Mouse (Mus musculus) brown adipose tissue, adult 24 weeks (tissue): ENCODE measurements around the gene Dpf3. TPM values are rescaled to one million over a fixed set of nuclear protein-coding genes. Genes with fewer than 3 reads are reported as not detected.

ENCODE experiments used
- H3K27ac ChIP-seq: fragments of 200-500 bp; replicated peaks from 2 replicates; pipeline ENCODE4 v1.5.1; 2012; ENCODE audit warnings: low read depth, mild to moderate bottlenecking, low read length
- H3K4me1 ChIP-seq: fragments of 200-500 bp; 2 replicates; pipeline ENCODE4 v1.6.1; 2012; ENCODE audit warnings: low read length, mixed read lengths; ENCODE audit not compliant: control insufficient read depth, insufficient read depth, insufficient read length
- H3K4me3 ChIP-seq: fragments of 200-500 bp; 2 replicates; pipeline ENCODE4 v1.5.1; 2012; ENCODE audit warnings: low read depth, mild to moderate bottlenecking, low read length, moderate library complexity; ENCODE audit not compliant: insufficient read depth
- polyA plus RNA-seq: library from polyadenylated mRNA; stranded (reverse); fragments of >200 nt; gene quantifications from 2 replicates; pipeline ENCODE4 v1.2.4, GENCODE M21; 2012; ENCODE audit not compliant: missing spikeins, insufficient read depth, insufficient read length

Gene Dpf3
- polyA plus RNA-seq, 1 experiment = 5.8 TPM

DNA sequence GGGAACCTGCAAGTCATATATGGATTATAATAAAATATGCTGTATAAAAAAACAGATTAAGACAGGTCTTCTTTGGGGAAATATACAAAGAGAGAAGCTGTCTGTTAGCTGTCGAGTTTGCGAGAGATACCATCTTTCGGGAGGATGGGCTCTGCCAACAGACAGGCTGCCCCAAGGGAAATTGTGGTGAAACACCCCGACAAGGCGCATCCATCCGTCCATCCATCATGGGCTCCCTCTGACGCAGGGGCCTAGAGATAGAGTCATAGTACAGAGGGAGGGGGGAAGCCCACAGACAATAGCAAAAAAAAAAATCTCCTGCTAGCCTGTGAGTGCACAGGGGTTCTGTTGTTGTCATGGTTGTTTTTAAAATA is 149.8 kb downstream of the Dpf3 start:
- no peak overlapping the region for H3K27ac ChIP-seq
- H3K4me1 ChIP-seq = peaks cover 9% of the 10 kb centered on the region; the same call in 1 of the 2 replicates
- H3K4me3 ChIP-seq = no peak overlapping the region

GRCm38 (mm10) chr12:83337077-83337775 is 150.3 kb downstream of the Dpf3 start:
- Histone ChIP-seq H3K4me3 (no peak overlapping the region), H3K27ac (no peak overlapping the region), H3K4me1 (peaks cover 5% of the 10 kb centered on the region; the same call in 1 of the 2 replicates)

DNA sequence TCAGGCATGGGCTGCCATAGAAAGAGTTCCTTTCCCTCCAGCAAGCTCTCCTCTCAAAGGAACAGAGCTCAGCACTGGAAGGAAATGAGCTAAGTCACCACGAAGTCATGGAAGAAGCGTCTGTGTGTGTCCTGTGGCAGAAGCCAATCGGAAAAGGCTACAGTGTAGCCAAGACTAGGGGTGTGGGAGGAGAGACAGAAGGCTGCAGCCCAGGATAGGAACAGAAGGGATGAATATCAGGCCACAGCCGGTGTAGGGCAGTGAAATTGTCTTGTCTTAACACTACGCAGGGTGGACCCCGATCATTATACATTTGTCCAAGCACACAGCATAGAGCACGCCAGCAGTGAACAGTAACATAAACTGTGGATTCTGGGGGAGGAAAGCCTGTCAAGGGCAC is 157.5 kb downstream of the Dpf3 start:
- Histone ChIP-seq H3K4me1 (0 out of 2 replicates have a peak, but pooled peaks cover 4% of the 10 kb centered on the region), H3K27ac (no peak overlapping the region), H3K4me3 (no peak overlapping the region)

DNA sequence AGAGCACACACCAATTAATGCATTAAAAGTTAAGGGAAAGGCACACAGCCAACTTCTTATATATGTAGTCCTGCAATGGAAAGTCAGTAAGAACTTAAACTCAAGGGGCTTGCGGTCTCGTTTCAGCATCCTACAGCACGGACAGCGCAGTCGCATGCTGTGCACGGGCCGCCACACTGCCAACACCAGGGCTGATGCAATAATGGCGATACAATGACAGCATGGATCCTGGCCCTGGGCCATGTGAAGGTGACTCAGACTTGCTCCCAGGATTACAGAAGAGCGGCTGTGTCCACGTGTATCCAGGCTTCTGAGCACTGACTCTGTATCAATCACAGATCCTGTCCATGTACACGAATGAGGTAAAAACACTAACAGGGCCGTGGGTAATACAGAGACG is 158.6 kb downstream of the Dpf3 start:
- Histone ChIP-seq H3K4me1 (0 out of 2 replicates have a peak, but pooled peaks cover 4% of the 10 kb centered on the region), H3K27ac (no peak overlapping the region), H3K4me3 (no peak overlapping the region)

DNA sequence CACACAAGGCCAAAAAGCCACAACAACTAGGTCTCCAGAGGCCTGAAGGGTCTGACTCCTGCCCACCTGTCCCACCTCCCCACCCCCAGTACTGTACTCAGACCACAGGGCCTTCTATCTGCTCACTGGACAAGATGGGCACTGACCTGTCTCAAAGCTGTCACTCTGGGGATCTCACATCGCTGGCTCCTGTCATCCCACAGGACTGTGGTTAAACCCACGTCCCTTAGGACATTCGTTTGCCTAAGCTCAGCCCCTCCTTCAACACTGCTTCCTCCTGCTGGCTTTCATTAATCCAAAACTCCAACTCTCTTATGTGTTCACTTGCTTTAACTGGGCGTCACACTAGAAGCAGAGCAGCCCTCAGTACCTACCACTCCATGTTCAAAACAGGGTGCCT is 159.0 kb downstream of the Dpf3 start:
- no peak overlapping the region for H3K4me3 ChIP-seq
- H3K27ac ChIP-seq = no peak overlapping the region

GRCm38 (mm10) chr12:83327451-83327850 is 160.1 kb downstream of the Dpf3 start:
- H3K4me3 ChIP-seq = no peak overlapping the region
- H3K27ac ChIP-seq = no peak overlapping the region
- H3K4me1 ChIP-seq = 0 out of 2 replicates have a peak, but pooled peaks cover 4% of the 10 kb centered on the region

More for the DNA sequence above, 159.0 kb downstream of the Dpf3 start:
- H3K4me1 ChIP-seq = 0 out of 2 replicates have a peak, but pooled peaks cover 4% of the 10 kb centered on the region

GRCm38 (mm10) chr12:83320725-83321124 is 166.8 kb downstream of the Dpf3 start:
- no peaks in the 10 kb centered on the region for H3K4me1 ChIP-seq
- no peak overlapping the region for H3K27ac ChIP-seq
- no peak overlapping the region for H3K4me3 ChIP-seq

- H3K4me1 ChIP-seq = no peaks in the 10 kb centered on the region
- no peak overlapping the region for H3K27ac ChIP-seq
- no peak overlapping the region for H3K4me3 ChIP-seq
Measured at GRCm38 (mm10) chr12:83317646-83318443, 169.7 kb downstream of the Dpf3 start.

- Histone ChIP-seq H3K4me1 (no peaks in the 10 kb centered on the region), H3K27ac (no peak overlapping the region), H3K4me3 (no peak overlapping the region)
Measured at GRCm38 (mm10) chr12:83314666-83315065, 172.8 kb downstream of the Dpf3 start.

- no peak overlapping the region for H3K27ac ChIP-seq
- no peaks in the 10 kb centered on the region for H3K4me1 ChIP-seq
- no peak overlapping the region for H3K4me3 ChIP-seq
Measured at GRCm38 (mm10) chr12:83312818-83313217, 174.7 kb downstream of the Dpf3 start.

DNA sequence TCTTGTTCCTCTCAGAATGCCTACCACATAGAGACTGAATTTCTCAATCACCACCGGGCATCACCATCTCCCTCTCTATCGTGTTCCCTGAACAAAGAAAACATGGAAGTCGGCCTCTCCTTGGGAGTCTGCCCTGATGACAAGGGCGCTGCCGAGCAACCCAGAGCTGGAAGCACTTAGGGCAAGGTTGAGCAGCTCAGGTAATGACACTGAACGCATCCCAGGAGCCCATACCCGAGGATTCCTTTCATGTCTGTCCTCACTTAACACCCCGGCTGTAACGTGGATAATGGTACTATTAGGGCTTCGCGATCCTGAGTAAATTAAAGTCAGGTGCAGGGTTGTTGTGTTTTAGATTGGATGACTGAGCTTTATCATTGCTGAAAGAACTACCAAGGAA is 176.9 kb downstream of the Dpf3 start:
- Histone ChIP-seq H3K27ac (no peak overlapping the region), H3K4me1 (no peaks in the 10 kb centered on the region), H3K4me3 (no peak overlapping the region)

DNA sequence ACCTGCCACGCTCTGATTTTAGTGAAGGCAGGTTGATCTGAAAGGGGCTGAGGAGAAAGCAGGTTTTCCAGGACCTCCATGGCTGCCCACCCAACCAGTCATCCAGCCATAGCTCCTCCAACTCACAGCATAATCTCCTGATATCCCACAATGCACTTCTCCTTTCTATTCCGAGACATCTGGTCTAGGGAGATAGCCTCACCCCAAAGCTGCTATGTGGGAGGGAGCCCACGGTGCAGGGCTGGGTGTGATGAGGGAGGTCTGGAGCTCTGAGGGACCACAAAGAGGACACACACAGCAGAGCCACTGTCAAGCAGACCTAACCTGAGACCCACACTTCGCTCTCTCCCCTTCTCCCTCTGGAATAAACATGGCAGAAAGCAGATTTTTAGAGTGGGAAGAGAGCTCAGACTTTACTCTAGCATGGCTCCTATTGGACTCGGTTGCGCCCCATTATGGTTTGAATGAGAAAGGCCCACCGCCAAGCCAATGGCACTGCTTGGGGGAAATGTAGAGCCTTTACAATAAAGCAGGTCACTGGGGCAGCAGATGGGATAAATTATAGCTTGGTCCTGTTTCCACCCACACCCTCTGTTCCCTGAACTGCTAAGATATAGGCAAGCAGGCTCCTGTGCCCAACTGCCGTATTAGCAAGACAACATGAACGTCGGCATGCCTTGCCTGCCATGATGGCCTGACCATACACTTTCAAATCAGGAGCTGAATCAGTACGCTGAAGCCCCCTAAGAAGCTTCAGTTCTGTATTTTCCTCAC is 178.3 kb downstream of the Dpf3 start:
- Histone ChIP-seq H3K4me3 (no peak overlapping the region), H3K4me1 (no peaks in the 10 kb centered on the region), H3K27ac (no peak overlapping the region)

DNA sequence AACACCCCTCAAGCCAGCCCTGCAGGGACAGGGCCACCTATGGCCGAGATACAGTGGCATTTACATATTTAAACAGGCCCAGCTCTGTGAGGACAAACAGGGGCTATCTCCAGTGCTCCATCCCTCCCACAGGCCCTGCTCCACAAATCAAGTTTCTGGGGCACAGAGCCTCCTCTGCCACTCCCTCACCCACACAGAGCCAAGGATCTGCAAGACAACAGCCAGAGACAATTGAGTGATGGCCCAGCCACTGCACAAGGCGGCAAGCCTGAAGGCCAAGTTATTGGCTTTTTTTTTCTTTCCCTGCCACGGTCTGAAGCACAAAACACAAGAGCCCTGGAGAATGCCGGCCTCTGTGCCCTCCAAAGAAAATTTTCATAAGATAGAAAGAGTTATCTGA is 178.9 kb downstream of the Dpf3 start:
- no peaks in the 10 kb centered on the region for H3K4me1 ChIP-seq
- H3K4me3 ChIP-seq = no peak overlapping the region
- no peak overlapping the region for H3K27ac ChIP-seq

DNA sequence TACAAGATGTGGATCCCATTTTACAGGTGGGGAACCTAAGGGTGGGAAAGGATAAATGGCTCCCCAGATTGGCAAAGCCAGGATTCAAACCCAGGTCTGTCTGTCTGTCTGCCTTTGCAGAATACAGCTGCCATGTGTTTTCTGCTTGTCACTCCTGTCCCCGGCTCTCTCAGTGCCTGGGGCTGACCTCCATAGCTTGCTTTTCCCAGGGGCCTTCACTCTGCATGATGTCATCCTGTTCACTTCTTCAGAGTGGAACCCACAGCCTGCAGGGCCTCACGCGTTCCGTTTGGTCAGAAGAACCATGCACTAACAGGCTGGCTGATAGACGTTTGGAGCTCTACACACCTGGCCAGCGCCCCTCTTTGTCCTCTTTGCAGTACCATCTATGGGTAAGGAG is 184.3 kb downstream of the Dpf3 start:
- Histone ChIP-seq H3K27ac (no peak overlapping the region), H3K4me3 (no peak overlapping the region), H3K4me1 (peaks cover 3% of the 10 kb centered on the region; the same call in 1 of the 2 replicates)
